In the genomic region with DNA sequence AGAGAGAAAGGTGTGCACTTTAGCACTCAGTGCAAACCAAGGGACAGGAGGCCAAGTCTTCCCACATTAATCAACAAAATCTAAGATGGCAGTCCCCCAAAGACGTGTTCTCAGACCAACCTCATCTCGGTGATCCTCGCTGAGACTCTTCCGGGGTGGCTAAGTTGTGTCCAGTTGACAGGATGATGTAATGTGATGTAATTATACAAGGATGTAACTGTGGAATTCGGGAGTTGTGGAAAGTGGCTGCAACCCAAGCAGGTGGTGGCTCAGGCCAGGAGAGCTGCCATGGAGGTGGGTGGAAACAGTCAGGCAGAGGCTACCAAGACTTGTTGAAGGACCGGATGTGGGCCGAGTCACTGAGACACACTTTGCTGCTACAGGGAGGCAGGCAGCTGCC, we compare ENCODE assay signal across 29 mouse cellular contexts. TPM values are rescaled to one million over a fixed set of nuclear protein-coding genes. Genes with fewer than 3 reads are reported as not detected.
"Had no signal": no experiment of that assay in that cellular context is flagged by ENCODE, and none has a peak within 500 bp of the region (broad histone marks: within the 10 kb centered on the region; RNA-seq: fewer than 3 reads in every experiment).

No protein-coding gene starts in this region.

- DNase-seq: cerebellum, adult 8-10 months; cerebellum, adult 9-10 months; cerebellum, adult 9-11 months; cerebellum, postnatal 10 days; cerebellum, postnatal 14 days; cerebellum, postnatal 25 days; cerebellum, postnatal 36 days; embryo, embryonic 11 days; forebrain, postnatal 0 days; gastrocnemius, adult 2 months; gastrocnemius, postnatal 10 days; gastrocnemius, postnatal 14 days; gastrocnemius, postnatal 25 days; gastrocnemius, postnatal 36 days; heart, adult 11 months; heart, adult 18-20 months; heart, adult 2 months had no signal

- H3K9ac ChIP-seq: embryonic facial prominence, embryonic 12.5 days; embryonic facial prominence, embryonic 13.5 days; embryonic facial prominence, embryonic 15.5 days; forebrain, embryonic 12.5 days; forebrain, embryonic 13.5 days; forebrain, embryonic 15.5 days; forebrain, postnatal 0 days had no signal

- H3K4me1 ChIP-seq: embryonic facial prominence, embryonic 12.5 days; embryonic facial prominence, embryonic 15.5 days; forebrain, embryonic 10.5 days; forebrain, embryonic 12.5 days; forebrain, embryonic 13.5 days; forebrain, embryonic 15.5 days had no signal

- H3K9me3 ChIP-seq: embryonic facial prominence, embryonic 10.5 days; embryonic facial prominence, embryonic 12.5 days; embryonic facial prominence, embryonic 13.5 days; embryonic facial prominence, embryonic 15.5 days; forebrain, embryonic 10.5 days; forebrain, embryonic 12.5 days; forebrain, embryonic 13.5 days; forebrain, embryonic 15.5 days had no signal

- H3K36me3 ChIP-seq: embryonic facial prominence, embryonic 10.5 days; embryonic facial prominence, embryonic 12.5 days; embryonic facial prominence, embryonic 13.5 days; embryonic facial prominence, embryonic 15.5 days; forebrain, embryonic 10.5 days; forebrain, embryonic 12.5 days; forebrain, embryonic 15.5 days had no signal

- H3K27ac ChIP-seq: embryonic facial prominence, embryonic 10.5 days; embryonic facial prominence, embryonic 12.5 days; embryonic facial prominence, embryonic 13.5 days; embryonic facial prominence, embryonic 15.5 days; forebrain, embryonic 10.5 days; forebrain, embryonic 12.5 days; forebrain, embryonic 13.5 days; forebrain, embryonic 15.5 days; gastrocnemius, adult 2 months; heart, adult 2 months had no signal

- ATAC-seq: forebrain, embryonic 13.5 days; forebrain, embryonic 14.5 days; forebrain, embryonic 15.5 days; forebrain, embryonic 16.5 days; forebrain, postnatal 0 days had no signal

- H3K4me3 ChIP-seq: embryonic facial prominence, embryonic 10.5 days; embryonic facial prominence, embryonic 12.5 days; embryonic facial prominence, embryonic 13.5 days; embryonic facial prominence, embryonic 15.5 days; erythroblast, embryonic 14.5 days; forebrain, embryonic 10.5 days; forebrain, embryonic 12.5 days; forebrain, embryonic 13.5 days; forebrain, embryonic 15.5 days; gastrocnemius, adult 2 months; heart, adult 2 months had no signal

- H3K27me3 ChIP-seq: embryonic facial prominence, embryonic 12.5 days; embryonic facial prominence, embryonic 13.5 days; embryonic facial prominence, embryonic 15.5 days; forebrain, embryonic 12.5 days; forebrain, embryonic 13.5 days; forebrain, embryonic 15.5 days had no signal

- H3K4me2 ChIP-seq: embryonic facial prominence, embryonic 12.5 days; embryonic facial prominence, embryonic 13.5 days; embryonic facial prominence, embryonic 15.5 days; forebrain, embryonic 12.5 days; forebrain, embryonic 13.5 days; forebrain, embryonic 15.5 days had no signal

RNA-seq across cellular contexts. Expression of a gene that starts 13.8 kb away (rescaled TPM):
- polyA plus RNA-seq: embryonic facial prominence, embryonic 10.5 days; embryonic facial prominence, embryonic 12.5 days; erythroblast, embryonic 14.5 days; forebrain, embryonic 10.5 days; forebrain, embryonic 11.5 days; forebrain, embryonic 12.5 days; forebrain, embryonic 14.5 days; forebrain, embryonic 15.5 days; forebrain, embryonic 16.5 days; forebrain, postnatal 0 days; heart, adult 2 months had no signal

RNA-seq across cellular contexts. Expression of a gene that starts 14.4 kb away (rescaled TPM):
- polyA plus RNA-seq: erythroblast, embryonic 14.5 days; forebrain, embryonic 11.5 days had no signal
